Mouse (Mus musculus) adrenal gland, postnatal 14 days (tissue): ENCODE results near the gene Oaz2. TPM values are rescaled to one million over a fixed set of nuclear protein-coding genes. Genes with fewer than 3 reads are reported as not detected.
"Not testable (repeated sequence)": the region's sequence is repeated elsewhere in the genome, so short reads cannot be mapped to it uniquely, and the experiment has no call there.

ENCODE experiments used
- DNase-seq: peaks from one replicate; pipeline ENCODE4 v3.0.0; 2021; ENCODE audit warnings: mixed read lengths
- total RNA-seq: library from RNA; stranded (reverse); gene quantifications from 2 replicates; pipeline ENCODE4 v1.2.3, GENCODE M21; 2021

Gene Oaz2
- total RNA-seq, 1 experiment from 2014 or later = 133 TPM

- DNase-seq = not testable (repeated sequence)
Observed at GRCm38 (mm10) chr9:65651957-65652356, 15.8 kb upstream of the Oaz2 start.

DNA sequence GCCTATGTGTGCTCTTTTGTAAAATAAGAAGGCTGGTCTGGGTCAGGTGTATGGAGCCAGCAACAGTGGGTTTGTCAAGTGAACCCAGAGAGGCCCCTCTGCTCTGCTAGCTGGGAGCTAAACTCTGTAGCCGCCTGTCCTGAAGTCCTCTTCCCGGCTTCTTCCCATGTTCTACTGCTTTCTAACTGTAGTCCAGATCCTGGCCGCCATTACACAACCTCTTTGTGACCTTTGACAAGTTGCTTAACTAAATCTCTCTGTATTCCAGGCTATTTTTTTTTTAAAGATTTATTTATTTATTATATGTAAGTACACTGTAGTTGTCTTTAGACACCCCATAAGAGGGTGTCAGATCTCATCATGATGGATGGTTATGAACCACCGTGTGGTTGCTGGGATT, 14.1 kb upstream of the Oaz2 start:
- DNase-seq = no peak

- DNase-seq = no peak
Observed at GRCm38 (mm10) chr9:65654700-65655237, 13.0 kb upstream of the Oaz2 start.

DNA sequence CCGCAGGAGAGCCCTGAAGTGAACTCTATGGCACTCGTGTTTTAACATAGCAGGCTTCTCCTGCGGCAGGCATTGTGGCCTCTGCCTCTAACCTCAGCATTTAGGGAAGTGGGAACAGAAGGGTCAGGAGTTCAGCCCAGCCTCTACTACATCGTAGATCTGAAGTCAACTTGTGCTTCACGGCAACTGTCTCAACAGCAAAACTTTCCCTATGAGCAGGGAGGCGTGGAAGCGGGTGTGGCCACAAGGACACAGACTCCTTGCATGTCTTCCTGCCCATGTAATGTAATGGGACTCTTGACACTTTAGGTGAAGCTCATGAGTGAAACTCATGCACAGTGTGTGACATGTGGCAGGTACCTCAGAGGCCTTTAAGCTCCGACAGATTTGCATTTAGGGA, 12.3 kb upstream of the Oaz2 start:
- DNase-seq = no peak

GRCm38 (mm10) chr9:65657218-65657617, 10.6 kb upstream of the Oaz2 start:
- peak; percentile 55 for DNase-seq

DNA sequence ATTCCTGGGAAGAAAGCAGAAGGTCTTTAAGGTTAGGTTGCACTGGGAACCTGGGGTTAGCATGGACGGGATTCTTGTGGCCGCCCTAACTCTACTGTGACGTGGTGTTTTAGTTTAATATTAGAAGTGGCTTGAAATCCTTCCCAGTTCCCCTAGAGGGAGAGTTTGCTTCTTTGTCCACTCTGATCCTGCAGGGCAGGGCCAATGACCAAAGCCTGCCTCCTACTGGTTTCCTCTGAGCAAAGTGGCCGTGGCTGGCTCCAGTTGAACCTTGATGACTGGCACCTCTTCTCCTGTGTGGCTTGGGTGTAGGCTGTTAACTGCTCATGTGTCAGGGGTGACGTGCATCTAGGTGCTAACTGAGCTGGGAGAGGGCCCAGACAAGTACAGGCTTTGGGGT, 6.8 kb upstream of the Oaz2 start:
- peak; percentile 67 for DNase-seq

- no peak for DNase-seq
Observed at GRCm38 (mm10) chr9:65661493-65661892, 6.3 kb upstream of the Oaz2 start.

DNA sequence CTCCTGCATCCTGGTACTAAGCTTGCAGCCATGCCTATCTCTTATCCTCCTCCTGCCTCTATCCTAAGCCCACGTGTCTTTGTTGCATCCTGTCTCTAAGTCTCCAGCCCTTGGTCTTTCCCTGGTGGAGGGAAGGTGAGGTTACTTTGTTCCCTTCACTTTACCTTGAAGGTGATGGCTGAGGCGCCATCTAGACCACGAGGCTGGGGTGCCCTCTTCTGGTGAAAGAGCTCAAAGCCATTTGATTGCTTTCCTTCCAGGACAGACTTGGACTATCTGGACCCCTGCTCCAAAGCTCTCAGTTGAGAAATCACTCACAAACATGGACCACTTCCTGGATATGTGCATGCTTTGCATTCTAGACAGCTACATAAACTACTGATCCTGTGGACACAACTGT, 3.6 kb upstream of the Oaz2 start:
- peak; percentile 81 for DNase-seq

DNA sequence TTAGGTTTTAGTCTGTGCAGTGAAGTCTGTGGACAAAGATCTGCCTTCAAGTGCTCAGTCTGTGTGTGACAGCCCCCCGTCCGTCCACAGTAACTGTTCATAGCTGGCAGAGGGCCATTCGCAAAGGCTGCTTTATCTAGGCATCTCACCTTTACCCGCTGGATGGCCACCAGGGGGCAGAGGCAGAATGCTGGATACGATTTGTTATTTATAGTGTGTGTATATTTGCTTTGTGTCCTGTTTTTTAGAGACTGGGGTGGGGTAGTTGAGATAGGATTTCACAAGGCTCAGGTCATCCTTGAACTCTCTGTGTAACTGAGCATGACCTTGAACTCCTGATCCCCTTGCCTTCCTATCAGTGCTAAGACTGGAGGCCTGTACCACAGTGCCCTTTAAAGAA, 1.8 kb upstream of the Oaz2 start:
- peak; percentile 86 for DNase-seq

GRCm38 (mm10) chr9:65671431-65671931, 3.7 kb downstream of the Oaz2 start:
- DNase-seq = peak; percentile 90

GRCm38 (mm10) chr9:65672996-65673395, 5.2 kb downstream of the Oaz2 start:
- no peak for DNase-seq

- no peak for DNase-seq
Observed at GRCm38 (mm10) chr9:65675461-65676357, 7.9 kb downstream of the Oaz2 start.

- DNase-seq = peak; percentile 99
Observed at GRCm38 (mm10) chr9:65676358-65677118, 8.7 kb downstream of the Oaz2 start.

DNA sequence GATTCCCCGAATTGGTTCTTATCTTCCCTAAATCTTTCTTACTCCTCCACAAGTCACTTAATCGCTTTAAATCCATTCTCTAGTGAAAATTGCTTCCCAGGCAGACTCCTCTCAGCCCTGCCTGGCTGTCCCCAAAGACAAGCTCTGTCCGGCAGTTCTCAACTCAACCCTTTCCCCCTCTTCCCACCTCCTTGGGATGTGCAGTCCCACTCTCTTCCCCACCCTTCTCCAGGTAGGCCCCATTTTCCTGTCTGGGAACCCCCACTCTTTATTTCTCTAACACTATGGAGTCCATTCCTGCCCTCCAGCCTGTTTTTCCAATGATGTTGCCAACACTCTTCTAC, 9.3 kb downstream of the Oaz2 start:
- no peak for DNase-seq

GRCm38 (mm10) chr9:65679181-65679761, 11.5 kb downstream of the Oaz2 start:
- peak; percentile 47 for DNase-seq

- no peak for DNase-seq
Observed at GRCm38 (mm10) chr9:65680938-65681633, 13.3 kb downstream of the Oaz2 start.

- DNase-seq = no peak
Observed at GRCm38 (mm10) chr9:65681634-65681940, 13.8 kb downstream of the Oaz2 start.

DNA sequence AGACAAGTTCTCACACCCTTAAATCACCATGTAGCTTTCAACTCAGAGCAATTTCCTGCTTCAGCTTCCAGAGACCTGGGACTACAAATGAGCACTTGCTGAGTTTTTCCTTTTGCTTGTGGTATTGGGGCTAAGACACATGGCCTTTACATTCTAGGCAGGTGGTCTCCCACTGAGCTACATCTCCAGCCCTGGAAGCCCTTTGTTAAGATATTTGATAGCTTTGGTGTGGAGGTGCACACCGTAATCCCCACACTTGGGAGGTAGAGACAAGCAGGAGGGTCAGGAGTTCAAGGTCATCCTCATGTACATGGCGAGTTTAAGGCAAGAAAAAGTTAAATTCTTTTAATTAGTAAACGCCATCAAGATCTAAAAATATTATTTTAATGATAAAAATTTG, 14.4 kb downstream of the Oaz2 start:
- DNase-seq = no peak

DNA sequence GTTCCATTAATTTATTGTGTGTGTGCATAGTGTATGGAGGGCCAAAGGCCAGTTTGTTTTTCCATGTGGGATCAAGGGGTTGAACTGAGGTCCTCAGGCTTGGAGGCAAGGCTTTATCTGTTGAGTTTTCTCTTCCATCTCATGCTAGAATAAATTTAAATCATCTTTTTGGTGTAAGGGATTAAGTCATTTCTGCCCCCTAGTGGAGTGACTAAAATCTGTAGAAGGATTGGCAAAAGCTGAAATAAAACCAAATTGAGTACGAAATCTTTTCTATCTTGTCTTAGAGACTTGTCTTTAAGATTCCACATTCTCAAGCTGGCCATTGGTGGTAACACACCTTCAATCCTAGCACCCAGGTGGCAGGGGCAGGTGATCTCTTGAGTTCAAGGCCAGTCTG, 15.2 kb downstream of the Oaz2 start:
- DNase-seq = no peak

DNA sequence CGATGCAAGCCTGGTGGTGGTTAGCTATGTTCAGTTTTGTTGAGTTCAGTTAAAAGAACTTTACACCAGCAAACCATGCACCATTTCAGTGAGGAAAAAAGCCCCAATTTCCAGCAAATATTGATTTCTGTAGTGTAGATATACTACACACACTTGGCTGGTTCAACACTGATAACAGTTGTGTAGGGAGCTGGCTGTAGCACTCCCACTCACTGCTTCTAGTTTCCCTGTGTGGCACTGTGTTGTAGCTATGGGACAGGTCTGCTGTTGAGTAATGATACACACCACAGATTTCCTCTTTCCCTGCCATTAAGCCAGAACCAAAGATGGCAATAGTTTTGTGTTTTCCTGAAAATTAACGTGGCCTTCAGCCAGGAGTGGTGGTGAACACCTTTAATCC, 16.9 kb downstream of the Oaz2 start:
- no peak for DNase-seq

GRCm38 (mm10) chr9:65689869-65690268, 22.1 kb downstream of the Oaz2 start:
- not testable (repeated sequence) for DNase-seq

DNA sequence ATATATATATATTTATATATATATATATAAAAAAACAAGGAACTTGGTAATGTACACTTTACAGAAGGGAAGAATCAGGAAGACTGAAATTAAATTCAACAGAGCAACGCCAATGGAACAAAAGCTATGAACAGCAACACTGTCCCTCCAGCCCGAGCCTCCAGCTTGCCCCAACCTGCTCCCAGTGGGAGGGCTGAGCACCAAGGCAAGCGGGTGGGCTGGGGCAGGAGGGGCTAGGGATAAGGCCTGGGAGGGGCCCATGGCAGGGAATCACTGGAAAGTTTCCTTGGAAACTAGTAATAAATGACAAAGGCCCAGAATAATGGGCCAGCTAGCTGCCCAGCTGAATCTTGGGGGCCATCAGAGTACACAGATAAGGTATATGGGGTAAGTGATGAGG, 24.7 kb downstream of the Oaz2 start:
- no peak for DNase-seq
